Mouse (Mus musculus): Measurements from ENCODE around the gene 1700016K19Rik.

1700016K19Rik gene

GRCm38 (mm10) chr11:76033359-76033758, 33.6 kb downstream of the 1700016K19Rik start:
- no peak for DNase-seq (ENCODE audit: extremely low spot score, low spot score)

DNA sequence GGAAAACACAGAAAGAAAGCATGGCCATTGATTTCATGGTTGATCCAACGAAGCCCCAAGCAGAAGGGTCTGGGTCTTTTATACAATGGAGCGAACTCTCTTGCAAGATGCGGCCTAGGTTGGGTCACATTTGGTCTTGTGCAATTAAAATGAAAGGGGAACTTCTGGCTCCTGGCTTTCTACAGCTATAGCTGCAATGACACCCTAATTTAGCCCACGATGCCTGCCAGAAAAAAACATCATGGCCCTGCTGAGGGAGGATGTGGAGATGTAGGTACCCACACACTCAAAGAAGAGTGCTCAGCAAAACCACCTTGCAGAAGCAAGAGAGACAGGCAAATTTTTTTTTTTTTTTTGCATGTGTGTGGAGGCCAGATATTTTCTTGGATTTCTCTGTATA, 34.1 kb downstream of the 1700016K19Rik start:
- no peak for DNase-seq (ENCODE audit: extremely low spot score, low spot score)

DNA sequence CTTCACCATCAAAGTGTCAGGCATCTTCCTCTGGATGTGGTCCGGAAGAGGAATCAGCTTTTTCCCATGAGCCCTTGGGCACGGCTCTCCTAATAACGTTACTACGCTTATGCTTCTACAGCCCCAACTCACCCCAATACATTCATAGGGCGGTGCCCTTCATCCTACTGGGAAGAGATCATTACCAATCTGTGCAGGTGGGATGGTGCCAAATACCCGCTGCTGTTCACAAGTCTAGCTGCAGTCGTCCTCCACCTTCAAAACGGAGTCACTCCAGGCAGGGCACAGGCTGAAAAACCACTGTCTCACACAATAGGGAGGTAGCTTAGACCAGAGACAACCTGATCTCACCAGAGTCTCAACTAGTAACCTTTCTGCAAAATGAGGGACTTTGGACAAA, 35.5 kb downstream of the 1700016K19Rik start:
- no peak for DNase-seq (ENCODE audit: extremely low spot score, low spot score)

- no peak for DNase-seq (ENCODE audit: extremely low spot score, low spot score)
Measured at GRCm38 (mm10) chr11:76037581-76038294, 38.0 kb downstream of the 1700016K19Rik start.

GRCm38 (mm10) chr11:76039271-76040053, 39.8 kb downstream of the 1700016K19Rik start:
- DNase-seq (ENCODE audit: extremely low spot score, low spot score) = no peak

- DNase-seq (ENCODE audit: extremely low spot score, low spot score) = no peak
Measured at GRCm38 (mm10) chr11:76040106-76040505, 40.4 kb downstream of the 1700016K19Rik start.

- no peak for DNase-seq (ENCODE audit: extremely low spot score, low spot score)
Measured at GRCm38 (mm10) chr11:76040761-76041376, 41.2 kb downstream of the 1700016K19Rik start.

DNA sequence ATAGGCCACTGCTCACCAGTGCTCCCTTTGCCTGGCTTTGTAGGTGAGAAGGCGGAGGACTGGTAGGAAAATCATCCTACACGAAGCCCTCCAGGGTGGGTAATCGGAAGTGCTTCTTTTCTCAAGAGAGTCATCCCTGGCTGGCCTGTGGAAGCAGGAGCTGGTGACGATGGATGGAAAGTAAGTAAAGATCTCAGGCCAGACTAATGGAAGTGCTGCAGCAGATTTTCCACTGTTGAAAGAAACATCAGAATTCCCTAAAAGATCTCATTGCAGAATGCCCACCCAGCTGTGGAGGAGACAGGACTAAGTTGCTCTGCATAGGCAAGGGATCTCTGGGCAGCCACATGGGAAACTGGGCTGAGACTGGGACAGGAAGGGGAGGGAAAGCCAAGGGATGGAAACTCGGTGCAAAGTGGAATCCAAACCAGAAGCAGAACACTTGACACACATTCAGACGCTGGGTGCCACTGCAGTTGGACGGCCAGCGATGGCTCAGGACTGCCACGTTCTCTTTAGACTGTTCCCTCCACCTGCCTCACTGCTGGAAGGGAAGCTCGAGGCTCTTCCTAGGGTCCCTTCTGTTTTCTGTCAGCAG, 42.4 kb downstream of the 1700016K19Rik start:
- no peak for DNase-seq (ENCODE audit: extremely low spot score, low spot score)

GRCm38 (mm10) chr11:76042882-76043281, 43.2 kb downstream of the 1700016K19Rik start:
- DNase-seq (ENCODE audit: extremely low spot score, low spot score) = no peak

GRCm38 (mm10) chr11:76044468-76044867, 44.8 kb downstream of the 1700016K19Rik start:
- DNase-seq (ENCODE audit: extremely low spot score, low spot score) = no peak

- DNase-seq (ENCODE audit: extremely low spot score, low spot score) = no peak
Measured at GRCm38 (mm10) chr11:76045367-76045766, 45.7 kb downstream of the 1700016K19Rik start.

DNA sequence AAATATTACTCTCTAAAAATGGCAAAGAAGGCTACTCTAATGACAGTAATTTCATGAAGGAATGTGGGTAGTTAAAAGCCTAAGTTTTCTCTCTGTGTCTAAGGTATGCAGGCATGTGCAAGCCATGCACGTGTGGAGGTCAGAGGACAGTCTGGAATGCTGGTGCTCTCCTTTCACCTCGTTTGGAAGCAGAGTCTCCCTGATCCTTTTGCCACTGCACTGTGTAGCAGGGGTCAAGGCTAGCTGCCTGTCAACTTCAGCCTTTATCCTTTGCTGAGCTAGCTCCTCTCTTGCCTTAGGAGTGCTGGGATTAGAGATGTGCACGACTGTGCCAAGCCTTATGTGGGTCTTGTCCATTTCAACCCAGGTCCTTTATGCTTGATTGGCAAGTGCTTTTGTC, 50.8 kb downstream of the 1700016K19Rik start:
- DNase-seq (ENCODE audit: extremely low spot score, low spot score) = no peak

GRCm38 (mm10) chr11:76050967-76051512, 51.3 kb downstream of the 1700016K19Rik start:
- no peak for DNase-seq (ENCODE audit: extremely low spot score, low spot score)

GRCm38 (mm10) chr11:76052496-76052895, 52.8 kb downstream of the 1700016K19Rik start:
- DNase-seq (ENCODE audit: extremely low spot score, low spot score) = no peak
